Mouse (Mus musculus): ENCODE measurements at regions not wholly inside any gene's neighbourhood (a gene's known extent, or its start where the extent isn't known, plus 50 kb on each side); places are given as distances from the start of the nearest gene placed in this dataset.

- Histone ChIP-seq H3K27ac (ENCODE audit: low read depth) (no peak overlapping the region), H3K9ac (ENCODE audit: low read length) (no peak overlapping the region), H3K9me3 (ENCODE audit: control insufficient read depth, low read length) (0 out of 2 replicates have a peak, but pooled peaks cover 2% of the 10 kb centered on the region), H3K4me3 (ENCODE audit: low read depth, low read length) (no peak overlapping the region), H3K36me3 (ENCODE audit: control insufficient read depth, insufficient read depth, low read length) (no peaks in the 10 kb centered on the region), H3K27me3 (replicated peaks; ENCODE audit: control insufficient read depth, insufficient read depth, low read length) (no peaks in the 10 kb centered on the region), H3K4me1 (replicated peaks; ENCODE audit: control insufficient read depth, insufficient read depth, low read length) (no peaks in the 10 kb centered on the region), H3K4me2 (ENCODE audit: low read length) (no peak overlapping the region)
- ATAC-seq (replicated peaks; ENCODE audit: low FRiP score, low TSS enrichment, low read depth) = no peak
- DNase-seq (ENCODE audit: low spot score) = no peak
- WGBS = 75% methylated on average over 3 of the region's 3 CpGs
These were observed 137.2 kb upstream of the Smim23 start for GRCm38 (mm10) chr11:32961600-32961999.

DNA sequence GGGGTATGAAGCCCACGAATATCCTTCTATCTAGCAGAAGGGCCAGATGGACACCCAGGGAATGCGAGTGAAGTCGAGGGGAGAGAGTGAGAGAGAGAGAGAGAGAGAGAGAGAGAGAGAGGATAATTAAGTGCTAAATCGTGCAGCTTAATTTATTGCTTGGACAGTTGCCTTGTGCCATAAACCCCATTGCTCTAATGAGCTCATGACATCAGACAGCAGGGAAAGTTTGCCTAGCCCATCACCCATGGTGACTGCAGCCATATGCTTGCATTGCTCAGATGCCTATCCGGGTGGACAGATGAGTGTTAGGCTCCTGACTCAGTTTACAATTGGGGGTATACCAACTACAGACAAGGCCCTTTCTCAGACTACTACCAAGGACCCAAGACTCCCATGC is 134.6 kb upstream of the Smim23 start:
- Histone ChIP-seq H3K4me1 (replicated peaks; ENCODE audit: control insufficient read depth, insufficient read depth, low read length) (no peaks in the 10 kb centered on the region), H3K27ac (ENCODE audit: low read depth) (no peak overlapping the region), H3K36me3 (ENCODE audit: control insufficient read depth, insufficient read depth, low read length) (no peaks in the 10 kb centered on the region), H3K9me3 (ENCODE audit: control insufficient read depth, low read length) (0 out of 2 replicates have a peak, but pooled peaks cover 2% of the 10 kb centered on the region), H3K9ac (ENCODE audit: low read length) (no peak overlapping the region), H3K27me3 (replicated peaks; ENCODE audit: control insufficient read depth, insufficient read depth, low read length) (no peaks in the 10 kb centered on the region), H3K4me3 (ENCODE audit: low read depth, low read length) (no peak overlapping the region), H3K4me2 (ENCODE audit: low read length) (no peak overlapping the region)
- WGBS = 59% methylated on average over 5 of the region's 5 CpGs
- ATAC-seq (replicated peaks; ENCODE audit: low FRiP score, low TSS enrichment, low read depth) (no peak), DNase-seq (ENCODE audit: low spot score) (no peak)

GRCm38 (mm10) chr11:32956993-32957392 is 132.6 kb upstream of the Smim23 start:
- H3K4me3 ChIP-seq (ENCODE audit: low read depth, low read length) = no peak overlapping the region
- H3K4me1 ChIP-seq (replicated peaks; ENCODE audit: control insufficient read depth, insufficient read depth, low read length) = no peaks in the 10 kb centered on the region
- DNase-seq (ENCODE audit: low spot score) (peak; percentile 62), ATAC-seq (replicated peaks; ENCODE audit: low FRiP score, low TSS enrichment, low read depth) (0 out of 2 replicates have a peak, but pooled peaks have one; percentile 53)
- no peaks in the 10 kb centered on the region for H3K36me3 ChIP-seq (ENCODE audit: control insufficient read depth, insufficient read depth, low read length)
- 0 out of 2 replicates have a peak, but pooled peaks cover 2% of the 10 kb centered on the region for H3K9me3 ChIP-seq (ENCODE audit: control insufficient read depth, low read length)
- H3K9ac ChIP-seq (ENCODE audit: low read length) = no peak overlapping the region
- 25% methylated on average over 7 of the region's 7 CpGs for WGBS
- H3K4me2 ChIP-seq (ENCODE audit: low read length) = no peak overlapping the region
- no peaks in the 10 kb centered on the region for H3K27me3 ChIP-seq (replicated peaks; ENCODE audit: control insufficient read depth, insufficient read depth, low read length)
- no peak overlapping the region for H3K27ac ChIP-seq (ENCODE audit: low read depth)

DNA sequence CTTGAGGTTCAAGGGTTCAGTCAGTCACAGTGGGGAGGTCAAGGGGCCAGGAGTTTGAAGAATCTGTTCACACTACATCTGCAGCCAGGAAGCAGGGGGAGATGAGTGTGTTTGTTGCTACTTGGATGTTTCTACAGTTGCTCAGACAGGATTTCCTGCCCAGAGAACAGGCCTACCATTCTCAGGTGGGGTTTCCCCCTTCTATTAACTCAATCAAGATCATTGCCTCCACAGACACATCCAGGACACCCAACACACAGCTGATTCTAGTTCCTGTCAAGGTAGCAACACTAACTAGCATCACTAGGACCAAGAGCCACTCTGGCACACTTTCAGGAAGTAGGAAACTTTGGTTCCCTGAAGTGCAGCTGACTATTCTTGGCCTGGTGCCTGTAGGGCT is 127.9 kb upstream of the Smim23 start:
- DNase-seq (ENCODE audit: low spot score) (no peak), ATAC-seq (replicated peaks; ENCODE audit: low FRiP score, low TSS enrichment, low read depth) (no peak)
- Histone ChIP-seq H3K27me3 (replicated peaks; ENCODE audit: control insufficient read depth, insufficient read depth, low read length) (no peaks in the 10 kb centered on the region), H3K4me2 (ENCODE audit: low read length) (no peak overlapping the region), H3K27ac (ENCODE audit: low read depth) (no peak overlapping the region), H3K9me3 (ENCODE audit: control insufficient read depth, low read length) (no peaks in the 10 kb centered on the region), H3K4me1 (replicated peaks; ENCODE audit: control insufficient read depth, insufficient read depth, low read length) (no peaks in the 10 kb centered on the region), H3K9ac (ENCODE audit: low read length) (no peak overlapping the region), H3K36me3 (ENCODE audit: control insufficient read depth, insufficient read depth, low read length) (no peaks in the 10 kb centered on the region), H3K4me3 (ENCODE audit: low read depth, low read length) (no peak overlapping the region)

DNA sequence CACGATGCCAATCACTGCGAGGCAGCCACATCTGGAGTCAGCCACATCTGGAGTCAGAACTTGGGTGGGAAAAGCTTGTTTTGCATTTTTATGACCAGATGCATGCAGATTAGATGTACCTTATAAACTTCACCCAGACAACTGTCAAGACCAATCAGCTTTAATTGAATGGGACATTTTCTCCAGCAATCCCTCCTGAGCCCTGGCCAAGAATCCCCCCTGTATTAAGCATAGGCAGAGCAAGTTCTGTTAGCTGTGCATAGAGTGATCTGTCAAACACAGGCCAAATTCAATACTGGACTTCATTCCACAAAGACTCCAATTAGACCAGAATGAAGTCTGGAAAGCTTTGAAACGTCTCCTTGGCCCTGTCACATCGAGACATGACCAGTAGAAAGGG is 123.7 kb upstream of the Smim23 start:
- Histone ChIP-seq H3K27ac (ENCODE audit: low read depth) (no peak overlapping the region), H3K4me1 (replicated peaks; ENCODE audit: control insufficient read depth, insufficient read depth, low read length) (no peaks in the 10 kb centered on the region), H3K9me3 (ENCODE audit: control insufficient read depth, low read length) (no peaks in the 10 kb centered on the region), H3K9ac (ENCODE audit: low read length) (no peak overlapping the region), H3K36me3 (ENCODE audit: control insufficient read depth, insufficient read depth, low read length) (no peaks in the 10 kb centered on the region), H3K4me3 (ENCODE audit: low read depth, low read length) (no peak overlapping the region), H3K4me2 (ENCODE audit: low read length) (no peak overlapping the region), H3K27me3 (replicated peaks; ENCODE audit: control insufficient read depth, insufficient read depth, low read length) (no peaks in the 10 kb centered on the region)
- DNase-seq (ENCODE audit: low spot score) (no peak), ATAC-seq (replicated peaks; ENCODE audit: low FRiP score, low TSS enrichment, low read depth) (no peak)
- WGBS = 72% methylated on average over 4 of the region's 4 CpGs

DNA sequence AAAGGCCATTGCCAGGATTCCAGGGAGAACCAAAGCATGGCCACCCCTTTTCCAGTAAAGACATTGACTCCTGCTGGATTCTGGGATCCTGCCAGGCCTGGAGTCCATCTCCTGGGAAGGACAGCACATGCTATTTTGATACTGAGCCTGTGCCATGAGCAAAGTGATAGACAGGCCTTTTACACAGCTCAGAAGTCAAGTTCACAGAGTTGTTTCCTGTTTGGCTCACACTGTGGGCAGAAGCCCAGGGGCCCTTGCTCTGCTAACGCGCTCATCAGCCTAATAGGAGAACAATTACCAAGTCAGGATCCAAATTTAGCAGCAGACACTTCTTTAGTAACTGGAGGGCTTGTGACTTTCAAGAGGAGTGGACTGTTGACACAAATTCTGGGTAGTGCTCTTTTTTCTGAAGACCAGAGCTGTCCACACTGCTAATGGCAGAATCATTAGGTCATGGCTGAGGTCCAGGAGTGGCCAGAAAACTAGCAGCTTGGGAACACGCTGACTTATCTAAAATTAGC is 122.1 kb upstream of the Smim23 start:
- H3K9me3 ChIP-seq (ENCODE audit: control insufficient read depth, low read length) = no peaks in the 10 kb centered on the region
- no peak overlapping the region for H3K9ac ChIP-seq (ENCODE audit: low read length)
- DNase-seq (ENCODE audit: low spot score) = no peak
- no peak overlapping the region for H3K27ac ChIP-seq (ENCODE audit: low read depth)
- no peak for ATAC-seq (replicated peaks; ENCODE audit: low FRiP score, low TSS enrichment, low read depth)
- H3K27me3 ChIP-seq (replicated peaks; ENCODE audit: control insufficient read depth, insufficient read depth, low read length) = no peaks in the 10 kb centered on the region
- no peaks in the 10 kb centered on the region for H3K36me3 ChIP-seq (ENCODE audit: control insufficient read depth, insufficient read depth, low read length)
- 57% methylated on average over 3 of the region's 3 CpGs for WGBS
- no peaks in the 10 kb centered on the region for H3K4me1 ChIP-seq (replicated peaks; ENCODE audit: control insufficient read depth, insufficient read depth, low read length)
- no peak overlapping the region for H3K4me2 ChIP-seq (ENCODE audit: low read length)
- no peak overlapping the region for H3K4me3 ChIP-seq (ENCODE audit: low read depth, low read length)

DNA sequence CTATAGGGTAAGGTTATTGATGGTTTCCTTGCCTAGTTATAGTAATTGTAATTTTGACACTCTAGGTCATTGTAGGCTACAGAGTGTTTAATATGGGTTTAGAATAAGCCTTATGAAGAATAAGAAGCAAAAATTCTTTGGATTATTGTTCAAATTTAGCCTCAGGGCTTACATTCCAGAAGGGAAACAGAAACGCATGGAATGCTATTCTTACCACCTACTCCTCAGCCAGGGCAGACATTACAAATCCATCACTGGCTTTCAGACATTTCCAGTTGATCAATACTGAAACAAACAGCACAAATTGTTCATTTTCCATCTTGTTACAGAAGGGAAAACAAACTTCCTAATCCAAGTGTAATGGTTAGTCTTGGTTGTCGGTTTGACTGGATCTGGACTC is 120.7 kb upstream of the Smim23 start:
- no peak overlapping the region for H3K4me2 ChIP-seq (ENCODE audit: low read length)
- no peak for ATAC-seq (replicated peaks; ENCODE audit: low FRiP score, low TSS enrichment, low read depth)
- H3K4me1 ChIP-seq (replicated peaks; ENCODE audit: control insufficient read depth, insufficient read depth, low read length) = no peaks in the 10 kb centered on the region
- H3K4me3 ChIP-seq (ENCODE audit: low read depth, low read length) = no peak overlapping the region
- 85% methylated on average over 2 of the region's 2 CpGs for WGBS
- no peaks in the 10 kb centered on the region for H3K9me3 ChIP-seq (ENCODE audit: control insufficient read depth, low read length)
- H3K9ac ChIP-seq (ENCODE audit: low read length) = no peak overlapping the region
- H3K27me3 ChIP-seq (replicated peaks; ENCODE audit: control insufficient read depth, insufficient read depth, low read length) = no peaks in the 10 kb centered on the region
- no peak overlapping the region for H3K27ac ChIP-seq (ENCODE audit: low read depth)
- DNase-seq (ENCODE audit: low spot score) = no peak
- H3K36me3 ChIP-seq (ENCODE audit: control insufficient read depth, insufficient read depth, low read length) = no peaks in the 10 kb centered on the region

GRCm38 (mm10) chr11:32941331-32942009 is 117.1 kb upstream of the Smim23 start:
- WGBS = 76% methylated on average over 5 of the region's 5 CpGs
- ATAC-seq (replicated peaks; ENCODE audit: low FRiP score, low TSS enrichment, low read depth) = no peak

DNA sequence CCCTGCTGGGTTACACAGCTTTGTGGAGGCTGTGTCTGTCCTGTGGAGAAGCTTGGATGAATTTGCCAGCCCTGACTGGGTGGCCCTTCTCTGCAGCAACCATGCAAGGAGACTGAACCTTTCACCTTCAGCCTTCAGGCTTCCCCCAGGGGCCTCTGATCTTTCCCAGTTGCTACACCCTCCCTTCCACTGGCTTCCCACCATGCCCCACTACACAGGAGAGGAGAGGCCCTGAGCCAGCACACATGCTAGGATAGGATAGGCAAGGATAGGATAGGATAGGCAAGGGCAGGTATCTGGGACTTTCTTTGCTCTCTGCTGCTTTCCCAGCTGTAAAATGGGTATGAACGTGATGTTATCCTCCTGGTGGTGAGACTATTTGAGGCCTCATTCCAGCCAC is 114.7 kb upstream of the Smim23 start:
- no peak overlapping the region for H3K27ac ChIP-seq (ENCODE audit: low read depth)
- 77% methylated on average over 1 of the region's 1 CpGs for WGBS
- no peaks in the 10 kb centered on the region for H3K27me3 ChIP-seq (replicated peaks; ENCODE audit: control insufficient read depth, insufficient read depth, low read length)
- no peaks in the 10 kb centered on the region for H3K36me3 ChIP-seq (ENCODE audit: control insufficient read depth, insufficient read depth, low read length)
- H3K4me1 ChIP-seq (replicated peaks; ENCODE audit: control insufficient read depth, insufficient read depth, low read length) = no peaks in the 10 kb centered on the region
- no peak overlapping the region for H3K4me2 ChIP-seq (ENCODE audit: low read length)
- no peaks in the 10 kb centered on the region for H3K9me3 ChIP-seq (ENCODE audit: control insufficient read depth, low read length)
- ATAC-seq (replicated peaks; ENCODE audit: low FRiP score, low TSS enrichment, low read depth) (no peak), DNase-seq (ENCODE audit: low spot score) (no peak)
- no peak overlapping the region for H3K9ac ChIP-seq (ENCODE audit: low read length)
- no peak overlapping the region for H3K4me3 ChIP-seq (ENCODE audit: low read depth, low read length)

More at GRCm38 (mm10) chr11:32941331-32942009, 117.1 kb upstream of the Smim23 start:
- Histone ChIP-seq H3K9me3 (ENCODE audit: control insufficient read depth, low read length) (no peaks in the 10 kb centered on the region), H3K4me2 (ENCODE audit: low read length) (no peak overlapping the region), H3K4me1 (replicated peaks; ENCODE audit: control insufficient read depth, insufficient read depth, low read length) (no peaks in the 10 kb centered on the region), H3K27me3 (replicated peaks; ENCODE audit: control insufficient read depth, insufficient read depth, low read length) (no peaks in the 10 kb centered on the region), H3K27ac (ENCODE audit: low read depth) (no peak overlapping the region), H3K36me3 (ENCODE audit: control insufficient read depth, insufficient read depth, low read length) (no peaks in the 10 kb centered on the region), H3K4me3 (ENCODE audit: low read depth, low read length) (no peak overlapping the region), H3K9ac (ENCODE audit: low read length) (no peak overlapping the region)
- DNase-seq (ENCODE audit: low spot score) = no peak
